Mouse (Mus musculus): ENCODE results near the gene Msh4. TPM values are rescaled to one million over a fixed set of nuclear protein-coding genes. Genes with fewer than 3 reads are reported as not detected.
A peak's percentile ranks its signal among the peaks of the same experiment; 100 is the strongest.

The Msh4 gene
- polyA plus RNA-seq, 1 experiment from 2014 or later: 0.06 TPM

GRCm38 (mm10) chr3:153818723-153819122 is 87.2 kb downstream of the Msh4 start:
- Histone ChIP-seq H3K9me3 (ENCODE audit: control insufficient read depth, low read length) (no peaks in the 10 kb centered on the region), H3K27ac (replicated peaks; ENCODE audit: low read depth, low read length) (no peak overlapping the region), H3K4me2 (ENCODE audit: low read depth, low read length) (no peak overlapping the region), H3K4me1 (ENCODE audit: control insufficient read depth, insufficient read depth, low read length) (no peaks in the 10 kb centered on the region), H3K27me3 (replicated peaks; ENCODE audit: control insufficient read depth, insufficient read depth, low read length) (no peaks in the 10 kb centered on the region), H3K4me3 (ENCODE audit: low read depth, low read length) (no peak overlapping the region), H3K36me3 (ENCODE audit: control insufficient read depth, insufficient read depth, low read length) (no peaks in the 10 kb centered on the region), H3K9ac (ENCODE audit: low read depth, low read length) (no peak overlapping the region)
- DNase-seq (ENCODE audit: low spot score) (no peak), ATAC-seq (ENCODE audit: low read depth) (no peak)
- 96% methylated on average over 3 of the region's 3 CpGs for WGBS

- H3K4me1 ChIP-seq (ENCODE audit: control insufficient read depth, insufficient read depth, low read length): no peaks in the 10 kb centered on the region
- no peak overlapping the region for H3K4me3 ChIP-seq (ENCODE audit: low read depth, low read length)
- no peaks in the 10 kb centered on the region for H3K9me3 ChIP-seq (ENCODE audit: control insufficient read depth, low read length)
- WGBS: 86% methylated on average over 9 of the region's 9 CpGs
- ATAC-seq (ENCODE audit: low read depth) (no peak), DNase-seq (ENCODE audit: low spot score) (no peak)
- H3K36me3 ChIP-seq (ENCODE audit: control insufficient read depth, insufficient read depth, low read length): no peaks in the 10 kb centered on the region
- H3K27ac ChIP-seq (replicated peaks; ENCODE audit: low read depth, low read length): no peak overlapping the region
- H3K9ac ChIP-seq (ENCODE audit: low read depth, low read length): no peak overlapping the region
- no peaks in the 10 kb centered on the region for H3K27me3 ChIP-seq (replicated peaks; ENCODE audit: control insufficient read depth, insufficient read depth, low read length)
- H3K4me2 ChIP-seq (ENCODE audit: low read depth, low read length): no peak overlapping the region
Measured at GRCm38 (mm10) chr3:153817376-153817890, 88.5 kb downstream of the Msh4 start.

- Histone ChIP-seq H3K27ac (replicated peaks; ENCODE audit: low read depth, low read length) (no peak overlapping the region), H3K27me3 (replicated peaks; ENCODE audit: control insufficient read depth, insufficient read depth, low read length) (no peaks in the 10 kb centered on the region), H3K4me1 (ENCODE audit: control insufficient read depth, insufficient read depth, low read length) (peaks cover 6% of the 10 kb centered on the region; the same call in 1 of the 2 replicates), H3K36me3 (ENCODE audit: control insufficient read depth, insufficient read depth, low read length) (no peaks in the 10 kb centered on the region), H3K9me3 (ENCODE audit: control insufficient read depth, low read length) (no peaks in the 10 kb centered on the region), H3K9ac (ENCODE audit: low read depth, low read length) (no peak overlapping the region), H3K4me2 (ENCODE audit: low read depth, low read length) (no peak overlapping the region), H3K4me3 (ENCODE audit: low read depth, low read length) (no peak overlapping the region)
- 83% methylated on average over 8 of the region's 8 CpGs for WGBS
- ATAC-seq (ENCODE audit: low read depth): no peak
- DNase-seq (ENCODE audit: low spot score): no peak
Measured at GRCm38 (mm10) chr3:153814026-153814425, 91.9 kb downstream of the Msh4 start.

- WGBS: 34% methylated on average over 13 of the region's 13 CpGs
Measured at GRCm38 (mm10) chr3:153808406-153808805, 97.5 kb downstream of the Msh4 start.

DNA sequence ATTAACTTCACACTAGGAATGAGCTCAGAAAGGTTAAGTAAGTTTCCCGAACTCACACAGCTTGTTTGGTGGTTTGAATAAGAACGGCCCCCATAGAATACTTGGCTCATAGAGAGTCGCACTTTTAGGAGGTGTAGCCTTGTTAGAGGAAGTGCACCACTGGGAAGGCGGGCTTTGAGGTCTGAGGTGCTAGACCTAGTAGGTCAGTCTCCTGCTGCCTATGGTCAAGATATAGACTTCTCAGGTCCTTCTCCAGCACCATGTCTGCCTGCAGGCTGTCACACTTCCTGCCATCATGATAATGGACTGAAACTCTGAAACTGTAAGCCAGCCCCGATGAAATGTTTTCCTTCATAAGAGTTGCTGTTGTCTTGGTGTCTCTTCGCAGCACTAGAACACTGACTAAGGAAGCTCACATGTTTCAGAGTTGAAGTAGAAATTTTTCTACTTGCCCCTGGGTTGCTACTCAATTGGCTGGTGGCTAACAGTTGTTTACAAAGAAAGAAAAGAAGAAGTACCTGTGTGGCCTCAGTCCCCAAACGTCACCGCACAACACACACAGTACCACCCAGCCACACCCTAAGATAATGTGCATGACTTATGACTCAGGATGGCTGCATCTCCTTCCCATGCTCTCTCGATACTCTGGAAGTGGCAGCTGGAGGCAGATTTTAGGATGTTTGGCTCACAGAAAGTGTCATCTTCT is 98.3 kb downstream of the Msh4 start:
- Histone ChIP-seq H3K27me3 (replicated peaks; ENCODE audit: control insufficient read depth, insufficient read depth, low read length) (no peaks in the 10 kb centered on the region), H3K4me2 (ENCODE audit: low read depth, low read length) (no peak overlapping the region), H3K36me3 (ENCODE audit: control insufficient read depth, insufficient read depth, low read length) (no peaks in the 10 kb centered on the region), H3K4me1 (ENCODE audit: control insufficient read depth, insufficient read depth, low read length) (peaks cover 19% of the 10 kb centered on the region), H3K4me3 (ENCODE audit: low read depth, low read length) (no peak overlapping the region), H3K9ac (ENCODE audit: low read depth, low read length) (no peak overlapping the region), H3K9me3 (ENCODE audit: control insufficient read depth, low read length) (no peaks in the 10 kb centered on the region), H3K27ac (replicated peaks; ENCODE audit: low read depth, low read length) (no peak overlapping the region)
- DNase-seq (ENCODE audit: low spot score): no peak
- WGBS: 86% methylated on average over 9 of the region's 9 CpGs
- ATAC-seq (ENCODE audit: low read depth): no peak

More at GRCm38 (mm10) chr3:153808406-153808805, 97.5 kb downstream of the Msh4 start:
- no peaks in the 10 kb centered on the region for H3K36me3 ChIP-seq (ENCODE audit: control insufficient read depth, insufficient read depth, low read length)
- ATAC-seq (ENCODE audit: low read depth): peak; percentile 13; the same call in 1 of the 2 replicates
- no peak overlapping the region for H3K4me2 ChIP-seq (ENCODE audit: low read depth, low read length)
- H3K4me1 ChIP-seq (ENCODE audit: control insufficient read depth, insufficient read depth, low read length): peaks cover 19% of the 10 kb centered on the region
- H3K9ac ChIP-seq (ENCODE audit: low read depth, low read length): no peak overlapping the region
- no peaks in the 10 kb centered on the region for H3K9me3 ChIP-seq (ENCODE audit: control insufficient read depth, low read length)
- no peak for DNase-seq (ENCODE audit: low spot score)
- no peak overlapping the region for H3K4me3 ChIP-seq (ENCODE audit: low read depth, low read length)
- H3K27ac ChIP-seq (replicated peaks; ENCODE audit: low read depth, low read length): no peak overlapping the region
- no peaks in the 10 kb centered on the region for H3K27me3 ChIP-seq (replicated peaks; ENCODE audit: control insufficient read depth, insufficient read depth, low read length)

Other genes with a start within 250 kb of the Msh4 start
- gene St6galnac3, start 181.0 kb downstream of the Msh4 start, polyA plus RNA-seq (2014; fragmentation: Nextera tagmentation; extraction: Ambion mirVana): 30.6 and 44.1 TPM in 2 replicates
- 0.63 and 1.0 TPM in 2 replicates for gene Asb17, start 61.9 kb downstream of the Msh4 start, polyA plus RNA-seq (2014; fragmentation: Nextera tagmentation; extraction: Ambion mirVana)
- gene Rabggtb, start 6.9 kb upstream of the Msh4 start, polyA plus RNA-seq (2014; fragmentation: Nextera tagmentation; extraction: Ambion mirVana): 54.0 and 56.2 TPM in 2 replicates
- gene Acadm, start 38.5 kb upstream of the Msh4 start, polyA plus RNA-seq (2014; fragmentation: Nextera tagmentation; extraction: Ambion mirVana): 79.4 and 81.1 TPM in 2 replicates
- 3.0 and 3.4 TPM in 2 replicates for gene Slc44a5, start 67.3 kb upstream of the Msh4 start, polyA plus RNA-seq (2014; fragmentation: Nextera tagmentation; extraction: Ambion mirVana)